Mouse (Mus musculus) erythroblast, embryonic 14.5 days (primary cell): ENCODE measurements around the gene Nr6a1. TPM values are rescaled to one million over a fixed set of nuclear protein-coding genes. Genes with fewer than 3 reads are reported as not detected.

Experiments
- H3K27me3 ChIP-seq: 2 replicates; pipeline ENCODE4 v1.6.1; 2012; ENCODE audit warnings: inconsistent platforms; ENCODE audit not compliant: control insufficient read depth
- H3K36me3 ChIP-seq: 2 replicates; pipeline ENCODE4 v1.6.1; 2012; ENCODE audit warnings: mild to moderate bottlenecking, inconsistent platforms; ENCODE audit not compliant: control insufficient read depth
- H3K4me1 ChIP-seq: 2 replicates; pipeline ENCODE4 v1.6.1; 2012; ENCODE audit warnings: inconsistent platforms; ENCODE audit not compliant: control insufficient read depth
- H3K4me3 ChIP-seq: replicated peaks from 2 replicates; pipeline ENCODE3; 2012; ENCODE audit warnings: moderate library complexity, mild to moderate bottlenecking, inconsistent platforms
- H3K9me3 ChIP-seq: 2 replicates; pipeline ENCODE4 v1.6.1; 2012; ENCODE audit warnings: low read length, inconsistent platforms, mixed read lengths; ENCODE audit not compliant: control insufficient read depth
- GATA1 ChIP-seq: IDR thresholded peaks from 2 replicates; pipeline ENCODE4 v1.6.1; 2012; ENCODE audit warnings: low read length, inconsistent platforms, mixed read lengths
- TAL1 ChIP-seq: IDR thresholded peaks from 3 replicates; pipeline ENCODE4 v1.6.1; 2012; ENCODE audit warnings: low read length, inconsistent platforms, mixed read lengths
- polyA plus RNA-seq: library from polyadenylated mRNA; stranded (reverse); fragments of >175 nt; gene quantifications from 2 replicates; pipeline ENCODE4 v1.2.3, GENCODE M21; 2012

Nr6a1 gene
- polyA plus RNA-seq, 1 experiment, result not detected

- peak overlapping the region; percentile 66 for H3K4me3 ChIP-seq
- H3K4me1 ChIP-seq, result peaks cover 14% of the 10 kb centered on the region
- no peaks in the 10 kb centered on the region for H3K9me3 ChIP-seq
- no peak for TF ChIP-seq TAL1
- TF ChIP-seq GATA1, result no peak
- H3K27me3 ChIP-seq, result no peaks in the 10 kb centered on the region
- no peaks in the 10 kb centered on the region for H3K36me3 ChIP-seq
Observed at GRCm38 (mm10) chr2:38823406-38823805, 104.1 kb downstream of the Nr6a1 start.

GRCm38 (mm10) chr2:38822995-38823394 lies 104.5 kb downstream of the Nr6a1 start:
- peaks cover 14% of the 10 kb centered on the region for H3K4me1 ChIP-seq
- TF ChIP-seq GATA1 (no peak), TAL1 (no peak)
- no peaks in the 10 kb centered on the region for H3K9me3 ChIP-seq
- H3K36me3 ChIP-seq, result no peaks in the 10 kb centered on the region
- H3K4me3 ChIP-seq, result peak overlapping the region; percentile 66
- no peaks in the 10 kb centered on the region for H3K27me3 ChIP-seq

- no peak for TF ChIP-seq GATA1
- TF ChIP-seq TAL1, result no peak
- H3K27me3 ChIP-seq, result peaks cover 2% of the 10 kb centered on the region; the same call in 1 of the 2 replicates
- no peaks in the 10 kb centered on the region for H3K4me1 ChIP-seq
- H3K9me3 ChIP-seq, result no peaks in the 10 kb centered on the region
- H3K36me3 ChIP-seq, result no peaks in the 10 kb centered on the region
- no peak overlapping the region for H3K4me3 ChIP-seq
Observed at GRCm38 (mm10) chr2:38817487-38817886, 110.0 kb downstream of the Nr6a1 start.

- Histone ChIP-seq H3K4me1 (no peaks in the 10 kb centered on the region), H3K36me3 (no peaks in the 10 kb centered on the region), H3K9me3 (no peaks in the 10 kb centered on the region), H3K4me3 (no peak overlapping the region), H3K27me3 (no peaks in the 10 kb centered on the region)
- no peak for TF ChIP-seq GATA1
- no peak for TF ChIP-seq TAL1
Observed at GRCm38 (mm10) chr2:38797087-38797624, 130.3 kb downstream of the Nr6a1 start.

- H3K9me3 ChIP-seq, result no peaks in the 10 kb centered on the region
- no peak overlapping the region for H3K4me3 ChIP-seq
- TF ChIP-seq TAL1 (no peak), GATA1 (no peak)
- no peaks in the 10 kb centered on the region for H3K36me3 ChIP-seq
- H3K4me1 ChIP-seq, result peaks cover 3% of the 10 kb centered on the region; the same call in 1 of the 2 replicates
- H3K27me3 ChIP-seq, result no peaks in the 10 kb centered on the region
Observed at GRCm38 (mm10) chr2:38787338-38787737, 140.2 kb downstream of the Nr6a1 start.

GRCm38 (mm10) chr2:38786216-38786960 lies 141.1 kb downstream of the Nr6a1 start:
- TF ChIP-seq TAL1, result no peak
- TF ChIP-seq GATA1, result no peak
- Histone ChIP-seq H3K36me3 (no peaks in the 10 kb centered on the region), H3K27me3 (no peaks in the 10 kb centered on the region), H3K4me1 (peaks cover 3% of the 10 kb centered on the region; the same call in 1 of the 2 replicates), H3K9me3 (no peaks in the 10 kb centered on the region), H3K4me3 (no peak overlapping the region)

GRCm38 (mm10) chr2:38785113-38785512 lies 142.4 kb downstream of the Nr6a1 start:
- Histone ChIP-seq H3K4me3 (no peak overlapping the region), H3K36me3 (no peaks in the 10 kb centered on the region), H3K27me3 (no peaks in the 10 kb centered on the region), H3K9me3 (no peaks in the 10 kb centered on the region), H3K4me1 (peaks cover 3% of the 10 kb centered on the region; the same call in 1 of the 2 replicates)
- TF ChIP-seq GATA1 (no peak), TAL1 (no peak)

- peak overlapping the region; percentile 32 for H3K4me3 ChIP-seq
- H3K27me3 ChIP-seq, result no peaks in the 10 kb centered on the region
- H3K36me3 ChIP-seq, result no peaks in the 10 kb centered on the region
- H3K4me1 ChIP-seq, result peaks cover 3% of the 10 kb centered on the region; the same call in 1 of the 2 replicates
- TF ChIP-seq TAL1, result no peak
- TF ChIP-seq GATA1, result no peak
- no peaks in the 10 kb centered on the region for H3K9me3 ChIP-seq
Observed at GRCm38 (mm10) chr2:38784396-38784795, 143.1 kb downstream of the Nr6a1 start.

- no peaks in the 10 kb centered on the region for H3K36me3 ChIP-seq
- no peaks in the 10 kb centered on the region for H3K9me3 ChIP-seq
- H3K27me3 ChIP-seq, result no peaks in the 10 kb centered on the region
- no peak overlapping the region for H3K4me3 ChIP-seq
- H3K4me1 ChIP-seq, result peaks cover 3% of the 10 kb centered on the region; the same call in 1 of the 2 replicates
- TF ChIP-seq GATA1 (no peak), TAL1 (no peak)
Observed at GRCm38 (mm10) chr2:38783364-38783763, 144.1 kb downstream of the Nr6a1 start.
